Mouse (Mus musculus): ENCODE measurements around the gene Pitpnc1.

DNA sequence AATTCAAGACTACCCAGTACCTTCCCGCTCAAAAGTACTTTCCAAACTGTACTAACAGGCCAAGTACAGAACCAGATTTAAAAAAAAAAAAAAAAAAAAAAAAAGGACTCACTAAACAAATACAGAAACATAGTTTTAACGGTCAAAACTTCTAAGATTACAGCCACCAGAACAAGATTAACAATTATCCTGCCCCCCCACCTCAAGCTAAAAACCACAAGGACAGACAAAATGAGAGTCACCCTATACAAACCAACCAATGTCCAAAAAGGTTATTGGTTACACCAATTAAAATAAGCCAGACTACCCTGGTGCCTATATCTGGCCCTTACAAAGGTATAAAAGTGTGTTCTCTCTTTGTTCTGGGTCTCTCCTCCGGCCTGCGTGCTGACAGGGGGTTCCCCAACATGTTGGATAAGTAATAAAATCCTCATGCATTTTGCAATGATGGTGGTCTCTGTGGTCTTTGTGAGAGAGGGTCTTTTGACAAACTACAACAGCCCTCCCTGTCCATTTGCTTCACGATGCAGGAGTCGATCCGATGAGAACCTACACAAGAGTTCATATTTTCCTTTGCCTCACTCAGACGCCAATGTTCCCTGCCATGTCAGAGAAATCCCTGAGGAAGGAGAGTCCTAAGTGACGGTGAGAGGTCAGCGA is 54.5 kb downstream of the Pitpnc1 start:
- TF ChIP-seq CTCF (IDR thresholded peaks at IDR 0.05; ENCODE audit: control insufficient read depth, insufficient read depth, low read length) (no peak), POLR2A (IDR thresholded peaks at IDR 0.05; ENCODE audit: borderline replicate concordance, control insufficient read depth, low read depth, low read length) (no peak)

Data from bone marrow, adult 2 months (tissue).